Mouse (Mus musculus) ES-Bruce4 (cell line): Measurements from ENCODE around the gene Gprin1.

ENCODE experiments used
- CTCF ChIP-seq: IDR thresholded peaks from one replicate; pipeline ENCODE4 v1.8.1; 2011; ENCODE audit warnings: low read depth, low read length
- EP300 ChIP-seq: IDR thresholded peaks from 2 replicates; pipeline ENCODE4 v1.6.1; 2011; ENCODE audit warnings: low read depth, low read length; ENCODE audit not compliant: insufficient read depth
- POLR2A ChIP-seq: IDR thresholded peaks from one replicate; pipeline ENCODE4 v1.8.1; 2011; ENCODE audit warnings: low read length; ENCODE audit not compliant: insufficient read depth

- TF ChIP-seq EP300 (no peak), CTCF (no peak), POLR2A (no peak)
Observed at GRCm38 (mm10) chr13:54797861-54798643, 48.4 kb upstream of the Gprin1 start.
